In the genomic region with DNA sequence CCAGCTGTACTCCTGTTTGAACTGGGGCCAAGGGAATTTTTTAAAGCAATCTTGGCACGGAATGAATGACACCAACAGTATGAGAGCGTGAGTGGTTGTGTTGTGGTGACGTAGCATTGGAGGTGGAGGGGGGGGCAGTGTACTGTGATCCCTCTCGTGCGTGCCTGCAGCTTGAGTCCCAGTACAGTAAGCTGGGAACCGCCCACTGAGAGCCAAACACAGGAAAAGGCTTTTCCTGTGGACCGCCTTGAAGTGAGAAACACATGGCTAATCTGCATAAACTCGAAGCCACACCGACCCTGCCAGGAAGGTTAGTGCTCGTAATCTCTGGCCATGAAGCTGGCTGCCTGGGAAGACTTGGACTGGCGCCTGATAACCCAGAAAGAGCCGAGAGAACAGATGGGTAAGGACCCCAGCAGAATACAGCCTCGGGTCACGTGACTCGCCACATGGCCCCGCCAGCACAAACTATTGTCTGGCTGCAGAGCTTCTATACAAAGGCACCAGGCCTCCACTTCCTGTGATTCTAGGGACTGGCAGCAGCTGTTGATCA, we compare ENCODE assay signal across 8 mouse cellular contexts. TPM values are rescaled to one million over a fixed set of nuclear protein-coding genes. Genes with fewer than 3 reads are reported as not detected.
A peak's percentile ranks its signal among the peaks of the same experiment; 100 is the strongest.
DNase-seq lines count a peak whose midpoint lies in the region; ATAC-seq and TF ChIP-seq lines count a peak whose summit lies in the region.

No protein-coding gene starts in this region.

- peaks cover 7% of the 10 kb centered on the region for H3K4me1 ChIP-seq in bone marrow, adult 2 months (ENCODE audit: control insufficient read depth, insufficient read depth, low read length)
- H3K4me1 ChIP-seq in embryonic facial prominence, embryonic 15.5 days = peaks cover 73% of the 10 kb centered on the region
- H3K4me1 ChIP-seq in kidney, embryonic 14.5 days (ENCODE audit: control insufficient read depth, insufficient read depth, low read length) = peaks cover 64% of the 10 kb centered on the region
- H3K4me1 ChIP-seq in limb, embryonic 14.5 days (ENCODE audit: control insufficient read depth, insufficient read depth, low read length) = peaks cover 56% of the 10 kb centered on the region
- peaks cover 80% of the 10 kb centered on the region for H3K4me1 ChIP-seq in midbrain, embryonic 16.5 days (ENCODE audit: control insufficient read depth, insufficient read depth, low read length)

- peak; percentile 96 for DNase-seq in 416B (ENCODE audit: low read depth)
- DNase-seq in heart, adult 9 months (ENCODE audit: low spot score in 2 of 2) = peak; percentile 92 to 97
- DNase-seq in limb, embryonic 14.5 days (ENCODE audit: low spot score) = peak; percentile 94
- DNase-seq in spleen, postnatal 36 days (ENCODE audit: low spot score in 2 of 2) = peak; percentile 65 to 66

- 3% methylated on average over 16 of the region's 16 CpGs for WGBS in bone marrow, adult 2 months
- 1% methylated on average over 16 of the region's 16 CpGs for WGBS in embryonic facial prominence, embryonic 15.5 days
- 1% methylated on average over 16 of the region's 16 CpGs for WGBS in kidney, embryonic 14.5 days
- under 1% methylated on average over 16 of the region's 16 CpGs for WGBS in limb, embryonic 14.5 days
- under 1% methylated on average over 16 of the region's 16 CpGs for WGBS in midbrain, embryonic 16.5 days

- H3K36me3 ChIP-seq in embryonic facial prominence, embryonic 15.5 days = no peaks in the 10 kb centered on the region
- peaks cover 11% of the 10 kb centered on the region; the same call in 1 of the 2 replicates for H3K36me3 ChIP-seq in kidney, embryonic 14.5 days (ENCODE audit: control insufficient read depth, insufficient read depth, low read length)
- peaks cover 15% of the 10 kb centered on the region for H3K36me3 ChIP-seq in limb, embryonic 14.5 days (ENCODE audit: control insufficient read depth, insufficient read depth, low read length)
- no peaks in the 10 kb centered on the region for H3K36me3 ChIP-seq in midbrain, embryonic 16.5 days (ENCODE audit: control insufficient read depth, insufficient read depth, low read length)

- peak; percentile 93 for ATAC-seq in embryonic facial prominence, embryonic 15.5 days (ENCODE audit: insufficient number of reproducible peaks, low FRiP score, low TSS enrichment, low read depth)
- ATAC-seq in kidney, embryonic 14.5 days (ENCODE audit: low FRiP score, low TSS enrichment) = peak; percentile 90
- peak; percentile 95 for ATAC-seq in limb, embryonic 14.5 days (ENCODE audit: low FRiP score, low read depth)
- ATAC-seq in midbrain, embryonic 16.5 days = peak; percentile 89

- H3K9ac ChIP-seq in embryonic facial prominence, embryonic 15.5 days = no peak overlapping the region
- H3K9ac ChIP-seq in kidney, embryonic 14.5 days (ENCODE audit: low read depth, low read length) = peak overlapping the region; percentile 28; the same call in 1 of the 2 replicates
- H3K9ac ChIP-seq in limb, embryonic 14.5 days (ENCODE audit: low read depth, low read length, severe bottlenecking) = no peak overlapping the region
- peak overlapping the region; percentile 36; the same call in 1 of the 2 replicates for H3K9ac ChIP-seq in midbrain, embryonic 16.5 days (ENCODE audit: low read depth, low read length)

- H3K4me3 ChIP-seq in bone marrow, adult 2 months (replicated peaks; ENCODE audit: control insufficient read depth, low read depth, low read length) = no peak overlapping the region
- H3K4me3 ChIP-seq in embryonic facial prominence, embryonic 15.5 days (replicated peaks) = peak overlapping the region; percentile 24
- H3K4me3 ChIP-seq in kidney, embryonic 14.5 days (ENCODE audit: low read length) = peak overlapping the region; percentile 16; the same call in 1 of the 2 replicates
- peak overlapping the region; percentile 3 for H3K4me3 ChIP-seq in limb, embryonic 14.5 days (replicated peaks; ENCODE audit: low read length)
- H3K4me3 ChIP-seq in midbrain, embryonic 16.5 days (ENCODE audit: low read depth, low read length) = peak overlapping the region; percentile 11; the same call in 1 of the 2 replicates

- no peak for TF ChIP-seq POLR2A in bone marrow, adult 2 months (IDR thresholded peaks at IDR 0.05; ENCODE audit: borderline replicate concordance, control insufficient read depth, low read depth, low read length)
- TF ChIP-seq POLR2A in limb, embryonic 14.5 days (IDR thresholded peaks at IDR 0.05; ENCODE audit: borderline replicate concordance, extremely low read depth, insufficient read depth, insufficient read length) = no peak

- peak overlapping the region; percentile 0; the same call in 1 of the 2 replicates for H3K27ac ChIP-seq in bone marrow, adult 2 months (ENCODE audit: control insufficient read depth, insufficient read depth, low read depth, low read length, poor library complexity)
- peak overlapping the region; percentile 87 for H3K27ac ChIP-seq in embryonic facial prominence, embryonic 15.5 days (replicated peaks)
- H3K27ac ChIP-seq in kidney, embryonic 14.5 days (ENCODE audit: low read depth, low read length) = peak overlapping the region; percentile 83
- peak overlapping the region; percentile 70 for H3K27ac ChIP-seq in limb, embryonic 14.5 days (replicated peaks; ENCODE audit: low read depth, low read length)
- H3K27ac ChIP-seq in midbrain, embryonic 16.5 days (ENCODE audit: low read length) = peak overlapping the region; percentile 82

- TF ChIP-seq CTCF in bone marrow, adult 2 months (IDR thresholded peaks at IDR 0.05; ENCODE audit: control insufficient read depth, insufficient read depth, low read length) = no peak

- no peaks in the 10 kb centered on the region for H3K27me3 ChIP-seq in embryonic facial prominence, embryonic 15.5 days
- H3K27me3 ChIP-seq in kidney, embryonic 14.5 days (ENCODE audit: control insufficient read depth, insufficient read depth, low read length) = no peaks in the 10 kb centered on the region
- H3K27me3 ChIP-seq in limb, embryonic 14.5 days (ENCODE audit: control insufficient read depth, insufficient read depth, low read length) = no peaks in the 10 kb centered on the region
- no peaks in the 10 kb centered on the region for H3K27me3 ChIP-seq in midbrain, embryonic 16.5 days (ENCODE audit: control insufficient read depth, insufficient read depth, low read depth, low read length)

- peak overlapping the region; percentile 42 for H3K4me2 ChIP-seq in embryonic facial prominence, embryonic 15.5 days (replicated peaks)
- H3K4me2 ChIP-seq in kidney, embryonic 14.5 days (replicated peaks; ENCODE audit: low read depth, low read length) = peak overlapping the region; percentile 39
- peak overlapping the region; percentile 28 for H3K4me2 ChIP-seq in limb, embryonic 14.5 days (replicated peaks; ENCODE audit: low read depth, low read length, severe bottlenecking)
- peak overlapping the region; percentile 49 for H3K4me2 ChIP-seq in midbrain, embryonic 16.5 days (ENCODE audit: low read length)

- no peaks in the 10 kb centered on the region for H3K9me3 ChIP-seq in embryonic facial prominence, embryonic 15.5 days (replicated peaks)
- H3K9me3 ChIP-seq in kidney, embryonic 14.5 days (ENCODE audit: control insufficient read depth, low read length) = no peaks in the 10 kb centered on the region
- no peaks in the 10 kb centered on the region for H3K9me3 ChIP-seq in limb, embryonic 14.5 days (ENCODE audit: control insufficient read depth, low read length)
- H3K9me3 ChIP-seq in midbrain, embryonic 16.5 days (replicated peaks; ENCODE audit: control insufficient read depth, low read length, poor library complexity, severe bottlenecking) = no peaks in the 10 kb centered on the region

RNA-seq across cellular contexts. Expression of a gene that starts 27.0 kb away (rescaled TPM):
- polyA plus RNA-seq in bone marrow, adult 2 months (2011; ENCODE audit: insufficient read depth, insufficient read length, low replicate concordance, missing spikeins) = 38.2 and 76.0 TPM in 2 replicates
- 26.8 and 29.2 TPM in 2 replicates for polyA plus RNA-seq in embryonic facial prominence, embryonic 15.5 days (2015; fragmentation: Nextera tagmentation; extraction: Ambion mirVana)
- polyA plus RNA-seq in kidney, embryonic 14.5 days (2014; fragmentation: Nextera tagmentation; extraction: Ambion mirVana) = 40.5 and 51.7 TPM in 2 replicates
- polyA plus RNA-seq in limb, embryonic 14.5 days (2012; rRNA removed) = 70.8 and 87.1 TPM in 2 replicates
- 33.3 and 40.8 TPM in 2 replicates for polyA plus RNA-seq in limb, embryonic 14.5 days (2014; fragmentation: Nextera tagmentation; extraction: Ambion mirVana)
- polyA plus RNA-seq in midbrain, embryonic 16.5 days (2015; fragmentation: Nextera tagmentation; extraction: Ambion mirVana) = 28.7 and 36.1 TPM in 2 replicates

RNA-seq across cellular contexts. Expression of a gene that starts 57.2 kb away (rescaled TPM):
- polyA plus RNA-seq in bone marrow, adult 2 months (2011; ENCODE audit: insufficient read depth, insufficient read length, low replicate concordance, missing spikeins) = 2.8 and 10.4 TPM in 2 replicates
- 16.2 and 17.6 TPM in 2 replicates for polyA plus RNA-seq in embryonic facial prominence, embryonic 15.5 days (2015; fragmentation: Nextera tagmentation; extraction: Ambion mirVana)
- 12.6 and 16.9 TPM in 2 replicates for polyA plus RNA-seq in kidney, embryonic 14.5 days (2014; fragmentation: Nextera tagmentation; extraction: Ambion mirVana)
- 12.2 and 13.7 TPM in 2 replicates for polyA plus RNA-seq in limb, embryonic 14.5 days (2012; rRNA removed)
- 10.9 and 12.5 TPM in 2 replicates for polyA plus RNA-seq in limb, embryonic 14.5 days (2014; fragmentation: Nextera tagmentation; extraction: Ambion mirVana)
- polyA plus RNA-seq in midbrain, embryonic 16.5 days (2015; fragmentation: Nextera tagmentation; extraction: Ambion mirVana) = 14.7 and 18.5 TPM in 2 replicates

Comparison
In these comparisons a context has a peak if more than half of its experiments do, and no peak if none do; other contexts are left out.
1. H3K27ac ChIP-seq: peak in every context shown above with its lines; median percentile 87 in embryonic facial prominence, embryonic 15.5 days; 83 in kidney, embryonic 14.5 days; 82 in midbrain, embryonic 16.5 days; 70 in limb, embryonic 14.5 days; 0 in bone marrow, adult 2 months.
2. H3K9ac ChIP-seq: peak in kidney, embryonic 14.5 days (single experiment) and midbrain, embryonic 16.5 days (single experiment); none in embryonic facial prominence, embryonic 15.5 days (single experiment) and limb, embryonic 14.5 days (single experiment).
3. Peak in every context shown above with its lines, with median percentiles within 50 percentile points of each other: DNase-seq, ATAC-seq and H3K4me2 ChIP-seq.